Mouse (Mus musculus): ENCODE results near the gene Ebf1. TPM values are rescaled to one million over a fixed set of nuclear protein-coding genes. Genes with fewer than 3 reads are reported as not detected.

The Ebf1 gene
- polyA plus RNA-seq, 1 experiment from 2014 or later: 14.5 TPM

Other genes starting within 250 kb of the Ebf1 start
- gene Il12b, start 217.3 kb upstream of the Ebf1 start, polyA plus RNA-seq (2014; fragmentation: Nextera tagmentation; extraction: Ambion mirVana): 0.42 TPM in 1 of 2 replicates, not detected in the other
- gene Ublcp1, start 146.8 kb upstream of the Ebf1 start, polyA plus RNA-seq (2014; fragmentation: Nextera tagmentation; extraction: Ambion mirVana): 54.4 and 58.4 TPM in 2 replicates
- gene Rnf145, start 98.4 kb upstream of the Ebf1 start, polyA plus RNA-seq (2014; fragmentation: Nextera tagmentation; extraction: Ambion mirVana): 60.4 and 64.4 TPM in 2 replicates

Data from heart, embryonic 11.5 days (tissue).